Mouse (Mus musculus): ENCODE measurements around the gene Plxnb2. TPM values are rescaled to one million over a fixed set of nuclear protein-coding genes. Genes with fewer than 3 reads are reported as not detected.

Gene Plxnb2
- polyA plus RNA-seq, 1 experiment from 2014 or later, result 157 TPM

- H3K4me2 ChIP-seq, result peak within 1 kb of the TSS; percentile 72
- peak within 1 kb of the TSS; percentile 99 for H3K27ac ChIP-seq
- under 1% methylated on average over 38 of the region's 38 CpGs for WGBS
- no peaks in the 10 kb centered on the region for H3K27me3 ChIP-seq
- peak; percentile 98 for ATAC-seq (ENCODE audit: insufficient number of reproducible peaks, insufficient read depth, low FRiP score, low TSS enrichment, low read depth)
- H3K4me3 ChIP-seq (replicated peaks), result peak within 1 kb of the TSS; percentile 85
- H3K9ac ChIP-seq (replicated peaks), result peak within 1 kb of the TSS; percentile 94
- H3K9me3 ChIP-seq, result no peaks in the 10 kb centered on the region
- peaks cover 14% of the 10 kb centered on the region for H3K4me1 ChIP-seq (replicated peaks)
- H3K36me3 ChIP-seq, result no peaks in the 10 kb centered on the region; the same call in 1 of the 2 replicates
These were observed 15.7 kb upstream of the Plxnb2 start, which contains the start of gene Dennd6b for GRCm38 (mm10) chr15:89196313-89196706. TSS of gene Dennd6b (minus strand) at chr15:89196496.

GRCm38 (mm10) chr15:89195690-89196312 lies 15.2 kb upstream of the Plxnb2 start:
- no peaks in the 10 kb centered on the region for H3K27me3 ChIP-seq
- peaks cover 14% of the 10 kb centered on the region for H3K4me1 ChIP-seq (replicated peaks)
- H3K9me3 ChIP-seq, result no peaks in the 10 kb centered on the region
- H3K4me3 ChIP-seq (replicated peaks), result peak overlapping the region; percentile 85
- 1% methylated on average over 25 of the region's 25 CpGs for WGBS
- H3K9ac ChIP-seq (replicated peaks), result peak overlapping the region; percentile 94
- peak overlapping the region; percentile 72 for H3K4me2 ChIP-seq
- peaks cover 5% of the 10 kb centered on the region for H3K36me3 ChIP-seq
- ATAC-seq (ENCODE audit: insufficient number of reproducible peaks, insufficient read depth, low FRiP score, low TSS enrichment, low read depth), result peak; percentile 91
- H3K27ac ChIP-seq, result peak overlapping the region; percentile 99

GRCm38 (mm10) chr15:89195261-89195681 lies 14.7 kb upstream of the Plxnb2 start:
- Histone ChIP-seq H3K4me2 (peak overlapping the region; percentile 72), H3K36me3 (peaks cover 10% of the 10 kb centered on the region), H3K9me3 (no peaks in the 10 kb centered on the region), H3K27ac (peak overlapping the region; percentile 99), H3K4me3 (replicated peaks) (peak overlapping the region; percentile 85), H3K4me1 (replicated peaks) (peaks cover 14% of the 10 kb centered on the region), H3K9ac (replicated peaks) (peak overlapping the region; percentile 94), H3K27me3 (no peaks in the 10 kb centered on the region)
- 19% methylated on average over 6 of the region's 6 CpGs for WGBS
- ATAC-seq (ENCODE audit: insufficient number of reproducible peaks, insufficient read depth, low FRiP score, low TSS enrichment, low read depth), result peak; percentile 22

- Histone ChIP-seq H3K4me1 (replicated peaks) (peaks cover 24% of the 10 kb centered on the region), H3K27me3 (no peaks in the 10 kb centered on the region), H3K36me3 (peaks cover 56% of the 10 kb centered on the region), H3K4me2 (no peak overlapping the region), H3K9me3 (no peaks in the 10 kb centered on the region), H3K27ac (no peak overlapping the region), H3K4me3 (replicated peaks) (no peak overlapping the region), H3K9ac (replicated peaks) (no peak overlapping the region)
- 83% methylated on average over 5 of the region's 5 CpGs for WGBS
- no peak for ATAC-seq (ENCODE audit: insufficient number of reproducible peaks, insufficient read depth, low FRiP score, low TSS enrichment, low read depth)
These were observed 4.3 kb upstream of the Plxnb2 start for GRCm38 (mm10) chr15:89184937-89185227.

GRCm38 (mm10) chr15:89184141-89184936 lies 3.8 kb upstream of the Plxnb2 start:
- Histone ChIP-seq H3K9me3 (no peaks in the 10 kb centered on the region), H3K4me1 (replicated peaks) (peaks cover 28% of the 10 kb centered on the region), H3K4me2 (no peak overlapping the region), H3K36me3 (peaks cover 51% of the 10 kb centered on the region), H3K27ac (no peak overlapping the region), H3K4me3 (replicated peaks) (no peak overlapping the region), H3K9ac (replicated peaks) (no peak overlapping the region), H3K27me3 (no peaks in the 10 kb centered on the region)
- ATAC-seq (ENCODE audit: insufficient number of reproducible peaks, insufficient read depth, low FRiP score, low TSS enrichment, low read depth), result no peak
- WGBS, result 58% methylated on average over 5 of the region's 5 CpGs

- Histone ChIP-seq H3K36me3 (peaks cover 36% of the 10 kb centered on the region), H3K27ac (peak overlapping the region; percentile 25; the same call in 1 of the 2 replicates), H3K9ac (replicated peaks) (no peak overlapping the region), H3K4me3 (replicated peaks) (no peak overlapping the region), H3K9me3 (no peaks in the 10 kb centered on the region), H3K4me2 (no peak overlapping the region), H3K4me1 (replicated peaks) (peaks cover 43% of the 10 kb centered on the region), H3K27me3 (no peaks in the 10 kb centered on the region)
- 45% methylated on average over 5 of the region's 5 CpGs for WGBS
- no peak for ATAC-seq (ENCODE audit: insufficient number of reproducible peaks, insufficient read depth, low FRiP score, low TSS enrichment, low read depth)
These were observed 2.3 kb upstream of the Plxnb2 start for GRCm38 (mm10) chr15:89182842-89183241.

GRCm38 (mm10) chr15:89182328-89182741 lies 1.7 kb upstream of the Plxnb2 start:
- no peak for ATAC-seq (ENCODE audit: insufficient number of reproducible peaks, insufficient read depth, low FRiP score, low TSS enrichment, low read depth)
- Histone ChIP-seq H3K27me3 (no peaks in the 10 kb centered on the region), H3K4me2 (no peak overlapping the region), H3K9me3 (no peaks in the 10 kb centered on the region), H3K4me1 (replicated peaks) (peaks cover 48% of the 10 kb centered on the region), H3K36me3 (peaks cover 31% of the 10 kb centered on the region), H3K4me3 (replicated peaks) (no peak overlapping the region), H3K27ac (peak overlapping the region; percentile 25; the same call in 1 of the 2 replicates), H3K9ac (replicated peaks) (0 out of 2 replicates have a peak overlapping the region, but pooled peaks have one; percentile 34)
- WGBS, result 32% methylated on average over 6 of the region's 6 CpGs

- Histone ChIP-seq H3K36me3 (peaks cover 25% of the 10 kb centered on the region), H3K27me3 (no peaks in the 10 kb centered on the region), H3K27ac (no peak overlapping the region), H3K4me3 (replicated peaks) (peak overlapping the region; percentile 89), H3K9me3 (no peaks in the 10 kb centered on the region), H3K4me2 (peak overlapping the region; percentile 93), H3K4me1 (replicated peaks) (peaks cover 54% of the 10 kb centered on the region), H3K9ac (replicated peaks) (no peak overlapping the region)
- 76% methylated on average over 10 of the region's 10 CpGs for WGBS
- ATAC-seq (ENCODE audit: insufficient number of reproducible peaks, insufficient read depth, low FRiP score, low TSS enrichment, low read depth), result no peak
These were observed 1.1 kb upstream of the Plxnb2 start for GRCm38 (mm10) chr15:89181561-89182270.

GRCm38 (mm10) chr15:89180081-89180541 lies 477 bp downstream of the Plxnb2 start:
- Histone ChIP-seq H3K27me3 (no peaks in the 10 kb centered on the region), H3K36me3 (peaks cover 8% of the 10 kb centered on the region; the same call in 1 of the 2 replicates), H3K27ac (peak overlapping the region; percentile 92), H3K4me2 (peak overlapping the region; percentile 93), H3K9me3 (no peaks in the 10 kb centered on the region), H3K9ac (replicated peaks) (peak overlapping the region; percentile 91), H3K4me1 (replicated peaks) (peaks cover 64% of the 10 kb centered on the region), H3K4me3 (replicated peaks) (peak overlapping the region; percentile 89)
- no peak for ATAC-seq (ENCODE audit: insufficient number of reproducible peaks, insufficient read depth, low FRiP score, low TSS enrichment, low read depth)
- WGBS, result 1% methylated on average over 26 of the region's 26 CpGs

- ATAC-seq (ENCODE audit: insufficient number of reproducible peaks, insufficient read depth, low FRiP score, low TSS enrichment, low read depth), result no peak
- H3K4me1 ChIP-seq (replicated peaks), result peaks cover 64% of the 10 kb centered on the region
- 7% methylated on average over 6 of the region's 6 CpGs for WGBS
These were observed 991 bp downstream of the Plxnb2 start for GRCm38 (mm10) chr15:89179630-89179964.

More at GRCm38 (mm10) chr15:89179630-89179964, 991 bp downstream of the Plxnb2 start:
- H3K36me3 ChIP-seq, result peaks cover 5% of the 10 kb centered on the region; the same call in 1 of the 2 replicates
- peak overlapping the region; percentile 93 for H3K4me2 ChIP-seq
- H3K9me3 ChIP-seq, result no peaks in the 10 kb centered on the region
- peak overlapping the region; percentile 92 for H3K27ac ChIP-seq
- H3K4me3 ChIP-seq (replicated peaks), result peak overlapping the region; percentile 89
- no peaks in the 10 kb centered on the region for H3K27me3 ChIP-seq
- peak overlapping the region; percentile 91 for H3K9ac ChIP-seq (replicated peaks)
